Mouse (Mus musculus): Measurements from ENCODE around the gene Slc17a8. TPM values are rescaled to one million over a fixed set of nuclear protein-coding genes. Genes with fewer than 3 reads are reported as not detected.
"Not testable (repeated sequence)": the region's sequence is repeated elsewhere in the genome, so short reads cannot be mapped to it uniquely, and the experiment has no call there.

Gene Slc17a8
- not detected in 2 replicates for total RNA-seq (2012; rRNA removed)
- polyA plus RNA-seq (2012; ENCODE audit: insufficient read depth in 1 of 2, insufficient read length in 2 of 2, low read depth in 1 of 2, low replicate concordance in 2 of 2, missing spikeins in 1 of 2) = not detected

DNA sequence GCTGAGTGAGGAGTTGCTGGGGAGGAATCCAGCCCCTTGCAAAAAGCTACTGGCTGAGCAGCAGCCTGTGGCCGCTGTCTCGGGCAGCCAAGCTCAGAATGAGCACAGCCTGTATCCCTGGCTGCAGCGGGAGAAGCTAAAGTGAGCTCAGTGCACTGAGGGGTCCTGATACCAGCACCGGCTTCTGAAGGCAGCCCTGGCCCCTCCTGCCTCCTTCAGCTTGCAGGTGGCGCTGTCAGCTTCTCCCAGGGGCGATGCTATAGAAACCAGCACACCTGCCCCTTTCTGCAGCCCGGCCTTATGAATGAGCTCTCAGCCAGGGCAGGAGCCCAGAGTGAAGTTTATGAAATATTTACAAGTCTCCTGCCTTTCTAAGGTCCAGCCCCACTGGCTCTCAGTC, at the start of gene Slc17a8:
Slc17a8 (minus strand) TSS at position 125 of the 400 bp plus-strand sequence.
- no peaks in the 10 kb centered on the region for H3K9me3 ChIP-seq (replicated peaks; ENCODE audit: insufficient read depth, low read length)
- no peaks in the 10 kb centered on the region for H3K27me3 ChIP-seq (ENCODE audit: control insufficient read depth in 1 of 2, insufficient read depth in 2 of 2, low read length in 2 of 2)
- no peak within 1 kb of the TSS for H3K27ac ChIP-seq (ENCODE audit: control insufficient read depth, low read depth, low read length)
- H3K79me2 ChIP-seq (ENCODE audit: control insufficient read depth, insufficient read depth, low read length, poor library complexity) = no peaks in the 10 kb centered on the region
- no peak within 1 kb of the TSS for H3K4me3 ChIP-seq (ENCODE audit: control insufficient read depth in 1 of 2, insufficient read depth in 1 of 2, low read depth in 2 of 2, low read length in 2 of 2)
- TF ChIP-seq E2F4 (IDR thresholded peaks at IDR 0.05; ENCODE audit: borderline replicate concordance, low read depth, low read length) (no peak), POLR2A (IDR thresholded peaks at IDR 0.05; ENCODE audit: control insufficient read depth in 1 of 2, insufficient read depth in 1 of 2, low read depth in 1 of 2, low read length in 2 of 2, poor library complexity in 1 of 2) (no peak)
- no peak for DNase-seq (ENCODE audit: low read depth, low spot score)
- H3K4me1 ChIP-seq (ENCODE audit: control insufficient read depth in 1 of 2, insufficient read depth in 2 of 2, low read length in 2 of 2) = peaks cover 0 to 4% of the 10 kb centered on the region in 2 experiments; a peak in 1 of 4 replicates
- H3K9ac ChIP-seq (ENCODE audit: control insufficient read depth, low read depth, low read length, poor library complexity, severe bottlenecking) = no peak within 1 kb of the TSS
- H3K36me3 ChIP-seq (ENCODE audit: control insufficient read depth in 1 of 2, insufficient read depth in 2 of 2, low read length in 2 of 2) = peaks cover 0 to 8% of the 10 kb centered on the region in 2 experiments; a peak in 2 of 4 replicates

GRCm38 (mm10) chr10:89670371-89670770, 49.3 kb upstream of the Slc17a8 start:
- H3K27ac ChIP-seq (ENCODE audit: control insufficient read depth, low read depth, low read length); H3K79me2 ChIP-seq (ENCODE audit: control insufficient read depth, insufficient read depth, low read length, poor library complexity); H3K9ac ChIP-seq (ENCODE audit: control insufficient read depth, low read depth, low read length, poor library complexity, severe bottlenecking); H3K4me1 ChIP-seq (ENCODE audit: control insufficient read depth in 1 of 2, insufficient read depth in 2 of 2, low read length in 2 of 2); H3K36me3 ChIP-seq (ENCODE audit: control insufficient read depth in 1 of 2, insufficient read depth in 2 of 2, low read length in 2 of 2); H3K27me3 ChIP-seq (ENCODE audit: control insufficient read depth in 1 of 2, insufficient read depth in 2 of 2, low read length in 2 of 2); DNase-seq (ENCODE audit: low read depth, low spot score); H3K4me3 ChIP-seq (ENCODE audit: control insufficient read depth in 1 of 2, insufficient read depth in 1 of 2, low read depth in 2 of 2, low read length in 2 of 2); H3K9me3 ChIP-seq (replicated peaks; ENCODE audit: insufficient read depth, low read length): not testable (repeated sequence)

DNA sequence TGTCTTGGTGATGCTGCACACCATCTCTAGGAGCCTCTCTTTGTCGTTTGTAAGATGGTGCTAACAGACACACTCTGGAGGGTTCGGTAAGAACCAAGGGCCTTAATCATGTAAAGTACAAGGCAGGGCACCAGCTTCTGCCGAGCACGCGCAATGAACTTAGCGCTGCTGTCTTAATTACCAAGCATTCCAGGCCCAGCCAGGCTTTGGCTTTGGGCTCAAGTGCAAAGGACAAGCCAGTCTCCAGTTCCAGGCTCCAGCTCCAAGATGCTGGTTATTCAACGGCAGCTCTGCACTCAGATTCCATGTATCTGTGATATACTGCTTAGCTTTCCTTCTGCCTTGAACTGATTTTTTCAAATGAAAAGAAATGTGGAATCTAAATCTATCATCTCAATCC, 46.5 kb upstream of the Slc17a8 start:
- H3K79me2 ChIP-seq (ENCODE audit: control insufficient read depth, insufficient read depth, low read length, poor library complexity) = no peaks in the 10 kb centered on the region
- no peaks in the 10 kb centered on the region for H3K9me3 ChIP-seq (replicated peaks; ENCODE audit: insufficient read depth, low read length)
- TF ChIP-seq GABPA (IDR thresholded peaks at IDR 0.05; ENCODE audit: low read depth, low read length) (no peak), JUND (IDR thresholded peaks at IDR 0.05; ENCODE audit: low read depth, low read length) (no peak), MAFK (IDR thresholded peaks at IDR 0.05; ENCODE audit: borderline replicate concordance, low read depth, low read length) (no peak), SMC3 (IDR thresholded peaks at IDR 0.05; ENCODE audit: low read depth, low read length) (no peak), CTCF (IDR thresholded peaks at IDR 0.05 in 2 of 3, conservative IDR thresholded peaks at IDR 0.05 in 1 of 3; ENCODE audit: control insufficient read depth in 1 of 3, insufficient read depth in 1 of 3, low read depth in 2 of 3, low read length in 3 of 3, poor library complexity in 1 of 3, severe bottlenecking in 1 of 3) (no peak), MAX (IDR thresholded peaks at IDR 0.05; ENCODE audit: low read length) (no peak), POLR2A (IDR thresholded peaks at IDR 0.05; ENCODE audit: control insufficient read depth in 1 of 2, insufficient read depth in 1 of 2, low read depth in 1 of 2, low read length in 2 of 2, poor library complexity in 1 of 2) (no peak), GATA1 (IDR thresholded peaks at IDR 0.05; ENCODE audit: low read depth, low read length) (no peak), ZMIZ1 (IDR thresholded peaks at IDR 0.05; ENCODE audit: low read depth, low read length) (no peak), UBTF (IDR thresholded peaks at IDR 0.05; ENCODE audit: borderline replicate concordance, insufficient read depth, low read depth, low read length) (no peak), ZNF384 (IDR thresholded peaks at IDR 0.05; ENCODE audit: low read depth, low read length) (no peak), CHD1 (IDR thresholded peaks at IDR 0.05; ENCODE audit: low read depth, low read length) (no peak), MYB (IDR thresholded peaks at IDR 0.05; ENCODE audit: low read depth, low read length) (no peak), EP300 (IDR thresholded peaks at IDR 0.05; ENCODE audit: low read depth in 1 of 2, low read length in 2 of 2) (no peak), MYC (IDR thresholded peaks at IDR 0.05; ENCODE audit: low read depth, low read length) (no peak), ZC3H11A (IDR thresholded peaks at IDR 0.05; ENCODE audit: low read depth, low read length) (no peak)
- no peak overlapping the region for H3K27ac ChIP-seq (ENCODE audit: control insufficient read depth, low read depth, low read length)
- H3K4me1 ChIP-seq (ENCODE audit: control insufficient read depth in 1 of 2, insufficient read depth in 2 of 2, low read length in 2 of 2) = no peaks in the 10 kb centered on the region
- H3K27me3 ChIP-seq (ENCODE audit: control insufficient read depth in 1 of 2, insufficient read depth in 2 of 2, low read length in 2 of 2) = no peaks in the 10 kb centered on the region
- H3K9ac ChIP-seq (ENCODE audit: control insufficient read depth, low read depth, low read length, poor library complexity, severe bottlenecking) = no peak overlapping the region
- no peak overlapping the region for H3K4me3 ChIP-seq (ENCODE audit: control insufficient read depth in 1 of 2, insufficient read depth in 1 of 2, low read depth in 2 of 2, low read length in 2 of 2)
- H3K36me3 ChIP-seq (ENCODE audit: control insufficient read depth in 1 of 2, insufficient read depth in 2 of 2, low read length in 2 of 2) = peaks cover 0 to 8% of the 10 kb centered on the region in 2 experiments; a peak in 2 of 4 replicates
- no peak for DNase-seq (ENCODE audit: low read depth, low spot score)
